Mouse (Mus musculus): ENCODE data around the gene Fuz. TPM values are rescaled to one million over a fixed set of nuclear protein-coding genes. Genes with fewer than 3 reads are reported as not detected.

Fuz gene
- polyA plus RNA-seq, 2 experiments, result 21.7 to 48.7 TPM

DNA sequence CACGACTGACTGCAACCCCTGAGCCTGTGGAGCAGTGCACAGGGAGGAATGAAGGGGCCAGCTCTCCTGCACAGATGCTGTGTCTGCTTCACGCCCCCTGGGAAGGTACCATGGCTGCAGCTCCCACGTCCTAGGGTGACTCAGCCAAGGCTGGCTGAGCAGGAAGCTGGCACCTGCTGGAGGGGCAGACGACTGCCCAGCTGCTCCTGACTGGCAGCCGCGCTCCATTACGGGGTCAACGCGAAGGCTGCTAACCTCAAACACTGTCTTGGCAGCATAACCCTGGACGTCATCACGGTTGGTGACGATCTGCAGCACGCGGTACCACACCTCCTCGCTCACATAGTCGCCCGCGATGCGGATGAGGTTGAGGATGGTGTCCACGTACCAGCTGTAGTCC, 9.6 kb downstream of the Fuz start:
- no peak for DNase-seq (ENCODE audit: low spot score)
- ATAC-seq (ENCODE audit: low FRiP score, low read depth), result no peak
- H3K27me3 ChIP-seq (ENCODE audit: control insufficient read depth, insufficient read depth, low read length), result no peaks in the 10 kb centered on the region
- H3K9me3 ChIP-seq (ENCODE audit: control insufficient read depth, low read length), result no peaks in the 10 kb centered on the region
- no peak for TF ChIP-seq POLR2A (IDR thresholded peaks at IDR 0.05; ENCODE audit: borderline replicate concordance, extremely low read depth, insufficient read depth, insufficient read length)
- peaks cover 97% of the 10 kb centered on the region for H3K36me3 ChIP-seq (ENCODE audit: control insufficient read depth, insufficient read depth, low read length)
- H3K4me3 ChIP-seq (replicated peaks; ENCODE audit: low read length), result no peak overlapping the region
- no peak overlapping the region for H3K4me2 ChIP-seq (replicated peaks; ENCODE audit: low read depth, low read length, severe bottlenecking)
- 91% methylated on average over 20 of the region's 20 CpGs for WGBS
- peaks cover 5% of the 10 kb centered on the region for H3K4me1 ChIP-seq (ENCODE audit: control insufficient read depth, insufficient read depth, low read length)
- H3K9ac ChIP-seq (ENCODE audit: low read depth, low read length, severe bottlenecking), result no peak overlapping the region
- H3K27ac ChIP-seq (replicated peaks; ENCODE audit: low read depth, low read length), result no peak overlapping the region

DNA sequence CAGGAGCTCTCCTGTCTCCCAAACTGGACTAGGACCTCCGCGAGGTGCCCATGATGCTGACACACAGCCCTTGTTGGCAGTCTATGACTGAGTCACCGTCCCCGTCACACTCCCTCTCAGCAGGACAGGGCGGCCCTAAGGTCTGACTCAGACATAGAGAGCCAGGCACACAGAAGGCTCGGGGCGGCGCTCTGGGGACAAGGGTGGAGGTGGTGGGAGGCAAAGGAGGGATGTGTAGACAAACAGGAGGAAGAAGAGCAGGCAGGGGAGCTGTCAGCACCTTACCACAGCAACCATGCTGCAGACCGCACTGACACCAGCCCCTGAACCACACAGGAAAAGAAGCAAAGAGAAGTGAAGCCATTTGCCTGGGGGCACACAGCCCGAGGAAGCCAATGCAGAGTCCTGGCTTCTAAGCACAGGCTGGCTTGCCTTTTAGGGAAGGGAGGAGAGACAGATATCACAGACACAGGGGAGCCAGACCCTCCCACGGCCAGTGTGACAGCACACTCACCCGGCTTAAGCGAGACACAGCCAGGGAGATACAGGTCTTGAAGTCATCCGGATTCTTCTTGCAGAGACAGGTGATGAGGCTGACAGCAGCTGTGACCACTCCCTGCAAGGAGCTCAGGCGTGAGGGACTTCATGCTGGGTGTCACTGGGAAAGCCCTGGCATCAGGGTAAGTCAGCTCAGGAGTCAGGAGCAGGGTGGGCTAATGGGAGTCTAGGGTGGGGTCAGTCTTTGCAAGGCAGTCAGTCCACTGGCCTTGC, 13.0 kb downstream of the Fuz start:
- no peaks in the 10 kb centered on the region for H3K9me3 ChIP-seq (ENCODE audit: control insufficient read depth, low read length)
- no peak overlapping the region for H3K4me2 ChIP-seq (replicated peaks; ENCODE audit: low read depth, low read length, severe bottlenecking)
- DNase-seq (ENCODE audit: low spot score), result no peak
- ATAC-seq (ENCODE audit: low FRiP score, low read depth), result no peak
- no peak for TF ChIP-seq POLR2A (IDR thresholded peaks at IDR 0.05; ENCODE audit: borderline replicate concordance, extremely low read depth, insufficient read depth, insufficient read length)
- H3K4me3 ChIP-seq (replicated peaks; ENCODE audit: low read length), result no peak overlapping the region
- H3K27me3 ChIP-seq (ENCODE audit: control insufficient read depth, insufficient read depth, low read length), result no peaks in the 10 kb centered on the region
- H3K36me3 ChIP-seq (ENCODE audit: control insufficient read depth, insufficient read depth, low read length), result peaks cover 99% of the 10 kb centered on the region
- H3K9ac ChIP-seq (ENCODE audit: low read depth, low read length, severe bottlenecking), result no peak overlapping the region
- no peaks in the 10 kb centered on the region for H3K4me1 ChIP-seq (ENCODE audit: control insufficient read depth, insufficient read depth, low read length)
- H3K27ac ChIP-seq (replicated peaks; ENCODE audit: low read depth, low read length), result no peak overlapping the region
- 90% methylated on average over 15 of the region's 15 CpGs for WGBS

DNA sequence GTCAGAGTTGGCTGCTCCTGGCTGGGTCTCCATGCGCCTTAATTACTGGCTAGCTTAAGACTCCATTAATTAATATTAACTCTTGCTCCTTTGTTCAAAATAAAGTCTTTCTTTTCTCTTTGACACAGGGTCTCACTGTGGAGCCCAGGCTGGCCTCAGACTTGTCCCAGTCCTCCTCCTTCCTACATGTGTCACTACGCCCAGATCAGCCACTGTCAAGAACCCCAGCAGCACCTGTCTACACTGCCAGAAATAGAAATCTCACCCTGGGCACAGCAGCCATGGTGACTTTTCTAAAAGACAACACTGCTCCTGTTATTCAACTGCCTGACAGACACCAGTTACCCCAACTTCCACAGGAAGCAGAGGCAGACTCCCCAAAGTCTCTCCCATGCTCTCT, 18.5 kb downstream of the Fuz start:
- TF ChIP-seq POLR2A (IDR thresholded peaks at IDR 0.05; ENCODE audit: borderline replicate concordance, extremely low read depth, insufficient read depth, insufficient read length), result no peak
- Histone ChIP-seq H3K4me3 (replicated peaks; ENCODE audit: low read length) (no peak overlapping the region), H3K36me3 (ENCODE audit: control insufficient read depth, insufficient read depth, low read length) (peaks cover 67% of the 10 kb centered on the region), H3K4me2 (replicated peaks; ENCODE audit: low read depth, low read length, severe bottlenecking) (no peak overlapping the region), H3K4me1 (ENCODE audit: control insufficient read depth, insufficient read depth, low read length) (no peaks in the 10 kb centered on the region), H3K27me3 (ENCODE audit: control insufficient read depth, insufficient read depth, low read length) (no peaks in the 10 kb centered on the region), H3K9ac (ENCODE audit: low read depth, low read length, severe bottlenecking) (no peak overlapping the region), H3K9me3 (ENCODE audit: control insufficient read depth, low read length) (no peaks in the 10 kb centered on the region), H3K27ac (replicated peaks; ENCODE audit: low read depth, low read length) (no peak overlapping the region)
- DNase-seq (ENCODE audit: low spot score) (no peak), ATAC-seq (ENCODE audit: low FRiP score, low read depth) (no peak)
- 91% methylated on average over 2 of the region's 2 CpGs for WGBS

DNA sequence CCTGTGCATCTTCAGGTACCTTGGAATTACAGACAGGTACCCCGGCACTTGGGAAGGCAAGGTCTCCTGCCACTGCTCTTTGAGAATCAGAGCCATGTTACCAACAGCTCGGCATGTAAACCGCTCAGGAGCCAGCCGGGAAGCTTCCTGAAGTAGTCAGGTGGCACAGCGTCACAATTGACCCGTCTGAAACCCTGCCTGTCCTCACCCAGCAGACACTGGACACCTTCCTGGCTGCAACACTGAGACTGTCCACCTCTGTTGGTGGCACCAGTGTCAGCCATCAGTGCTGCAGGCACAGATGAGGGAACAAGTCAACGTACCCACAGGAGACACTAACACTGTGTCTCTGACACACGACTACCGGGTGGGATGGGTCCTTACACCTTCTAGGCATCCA, 19.4 kb downstream of the Fuz start:
- no peak for TF ChIP-seq POLR2A (IDR thresholded peaks at IDR 0.05; ENCODE audit: borderline replicate concordance, extremely low read depth, insufficient read depth, insufficient read length)
- Histone ChIP-seq H3K27me3 (ENCODE audit: control insufficient read depth, insufficient read depth, low read length) (no peaks in the 10 kb centered on the region), H3K36me3 (ENCODE audit: control insufficient read depth, insufficient read depth, low read length) (peaks cover 66% of the 10 kb centered on the region), H3K9me3 (ENCODE audit: control insufficient read depth, low read length) (no peaks in the 10 kb centered on the region), H3K4me3 (replicated peaks; ENCODE audit: low read length) (no peak overlapping the region), H3K4me1 (ENCODE audit: control insufficient read depth, insufficient read depth, low read length) (no peaks in the 10 kb centered on the region), H3K4me2 (replicated peaks; ENCODE audit: low read depth, low read length, severe bottlenecking) (no peak overlapping the region), H3K9ac (ENCODE audit: low read depth, low read length, severe bottlenecking) (no peak overlapping the region), H3K27ac (replicated peaks; ENCODE audit: low read depth, low read length) (no peak overlapping the region)
- 90% methylated on average over 9 of the region's 9 CpGs for WGBS
- ATAC-seq (ENCODE audit: low FRiP score, low read depth) (no peak), DNase-seq (ENCODE audit: low spot score) (no peak)

DNA sequence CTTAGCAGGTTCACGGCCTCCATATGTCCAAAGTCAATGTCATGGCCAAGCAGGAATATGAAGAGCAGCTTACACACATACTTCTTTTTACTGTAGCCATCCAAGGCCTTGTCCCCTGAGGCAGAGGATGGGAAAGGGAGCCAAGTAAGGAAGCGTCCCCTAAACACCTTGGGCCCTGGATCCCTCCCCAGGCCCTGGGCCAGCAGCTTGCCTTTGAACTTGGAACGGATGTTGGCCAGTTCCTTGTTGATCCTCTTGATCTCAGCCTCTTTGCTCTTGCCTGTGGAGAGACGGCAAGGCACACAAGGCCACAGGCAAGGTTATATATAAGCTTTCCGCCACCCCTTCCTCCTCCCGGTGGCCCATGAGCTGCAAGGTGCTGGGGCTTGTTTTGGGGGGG, 20.3 kb downstream of the Fuz start:
- WGBS, result 83% methylated on average over 6 of the region's 6 CpGs
- Histone ChIP-seq H3K4me3 (replicated peaks; ENCODE audit: low read length) (no peak overlapping the region), H3K27ac (replicated peaks; ENCODE audit: low read depth, low read length) (no peak overlapping the region), H3K9me3 (ENCODE audit: control insufficient read depth, low read length) (no peaks in the 10 kb centered on the region), H3K9ac (ENCODE audit: low read depth, low read length, severe bottlenecking) (no peak overlapping the region), H3K4me2 (replicated peaks; ENCODE audit: low read depth, low read length, severe bottlenecking) (no peak overlapping the region), H3K36me3 (ENCODE audit: control insufficient read depth, insufficient read depth, low read length) (peaks cover 58% of the 10 kb centered on the region), H3K4me1 (ENCODE audit: control insufficient read depth, insufficient read depth, low read length) (no peaks in the 10 kb centered on the region), H3K27me3 (ENCODE audit: control insufficient read depth, insufficient read depth, low read length) (no peaks in the 10 kb centered on the region)
- ATAC-seq (ENCODE audit: low FRiP score, low read depth) (no peak), DNase-seq (ENCODE audit: low spot score) (no peak)
- TF ChIP-seq POLR2A (IDR thresholded peaks at IDR 0.05; ENCODE audit: borderline replicate concordance, extremely low read depth, insufficient read depth, insufficient read length), result no peak
